Mouse (Mus musculus) frontal cortex, adult (tissue): ENCODE measurements around the gene Mnd1.

Experiments used
- ATAC-seq: cut with Nextera tagmentation; 2 replicates; pipeline ENCODE4 v1.9.2; 2017; ENCODE audit warnings: mild to moderate bottlenecking, moderate library complexity, mixed read lengths; ENCODE audit not compliant: low TSS enrichment

Mnd1 gene

DNA sequence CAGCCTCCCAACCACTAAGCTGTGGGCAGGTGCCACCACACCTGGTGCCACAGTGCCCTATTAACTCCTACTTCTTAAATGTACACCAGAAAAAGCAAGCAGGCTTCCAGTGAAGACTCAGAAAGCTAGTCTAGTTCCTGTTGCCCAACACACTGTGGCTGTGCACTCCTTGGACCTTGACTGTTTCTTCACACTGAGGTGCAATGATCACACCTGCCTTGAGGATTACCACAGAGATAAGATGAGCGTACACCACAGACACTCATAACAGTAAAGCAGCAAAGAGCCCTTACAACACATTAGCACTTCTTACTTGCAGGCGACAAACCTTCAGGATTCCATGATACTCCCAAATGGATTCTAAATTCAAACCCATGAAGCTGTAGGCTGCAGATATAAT, 62.7 kb downstream of the Mnd1 start:
- ATAC-seq: no peak

DNA sequence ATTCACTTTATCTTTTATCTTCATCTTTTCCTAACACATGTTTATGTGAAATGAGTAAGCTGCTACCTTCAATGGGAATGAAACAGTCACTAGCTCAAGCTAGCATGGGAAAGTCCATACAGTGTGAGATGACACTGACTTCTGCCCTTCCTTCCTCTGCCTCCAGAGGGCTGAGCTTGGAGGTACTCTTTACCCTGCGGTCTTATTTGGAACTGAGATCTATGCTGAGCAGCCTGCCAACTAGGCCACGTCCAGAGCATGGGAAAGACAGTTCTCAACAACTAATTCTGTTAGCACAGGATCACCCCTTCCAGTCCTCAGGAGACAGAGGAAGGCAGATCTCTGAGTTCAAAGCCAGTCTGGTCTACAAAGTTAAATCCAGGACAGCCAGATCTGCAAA, 64.6 kb downstream of the Mnd1 start:
- ATAC-seq: no peak

DNA sequence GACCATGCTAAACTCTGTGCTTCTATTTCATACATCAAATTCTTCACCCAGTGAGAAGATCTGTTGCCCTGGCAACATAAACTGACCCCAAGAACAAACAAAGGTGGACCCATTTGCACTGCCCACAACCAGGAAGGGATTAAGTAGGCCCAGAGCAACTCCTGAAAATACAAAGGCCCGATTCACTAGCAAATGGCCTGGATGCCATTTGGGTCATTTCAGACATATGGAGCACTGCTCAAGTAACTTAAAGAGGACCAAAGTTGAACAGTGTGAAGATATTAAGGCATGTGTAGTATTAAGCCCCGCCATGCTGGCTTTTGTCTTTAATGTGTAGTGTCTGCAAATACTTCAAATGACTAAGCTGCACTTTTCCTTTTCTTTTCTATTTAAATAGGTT, 68.7 kb downstream of the Mnd1 start:
- ATAC-seq: no peak

DNA sequence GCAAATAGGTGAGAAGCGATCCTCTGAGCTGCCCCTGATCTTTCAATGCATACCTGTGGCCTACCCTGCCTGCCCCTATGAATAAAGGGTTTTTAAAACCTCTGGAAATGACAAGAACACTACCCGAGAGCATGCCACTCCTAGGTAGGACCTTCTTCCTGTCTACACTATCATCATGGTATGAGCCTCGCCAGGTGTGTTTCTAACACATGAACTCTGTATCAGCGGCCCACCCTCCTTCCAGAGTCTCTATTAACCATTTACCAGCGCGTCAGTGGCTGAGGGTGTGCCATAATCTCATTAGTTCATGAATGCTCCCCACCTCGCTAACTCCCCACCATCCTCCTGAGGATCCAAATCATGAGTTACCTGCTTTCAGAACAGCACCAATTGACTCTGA, 69.2 kb downstream of the Mnd1 start:
- no peak for ATAC-seq

DNA sequence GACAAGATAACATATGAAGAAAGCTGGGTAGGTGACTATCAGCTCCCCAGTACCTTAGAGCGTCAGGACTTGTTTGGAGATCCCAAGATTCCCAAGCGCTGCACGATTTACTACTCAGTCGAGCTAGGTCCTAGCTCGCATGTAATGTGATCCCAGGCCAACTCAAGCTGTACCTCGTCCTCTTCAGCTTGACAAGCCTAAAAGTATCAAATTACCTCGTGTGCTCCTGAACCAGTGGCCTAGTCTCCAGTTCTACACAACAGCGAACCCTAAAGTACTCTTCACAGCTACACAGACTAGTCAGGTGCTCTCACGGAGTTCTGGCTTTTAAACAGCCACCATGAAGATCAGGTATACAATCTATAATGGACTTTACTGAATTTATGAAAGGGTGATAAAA, 70.2 kb downstream of the Mnd1 start:
- ATAC-seq: no peak

DNA sequence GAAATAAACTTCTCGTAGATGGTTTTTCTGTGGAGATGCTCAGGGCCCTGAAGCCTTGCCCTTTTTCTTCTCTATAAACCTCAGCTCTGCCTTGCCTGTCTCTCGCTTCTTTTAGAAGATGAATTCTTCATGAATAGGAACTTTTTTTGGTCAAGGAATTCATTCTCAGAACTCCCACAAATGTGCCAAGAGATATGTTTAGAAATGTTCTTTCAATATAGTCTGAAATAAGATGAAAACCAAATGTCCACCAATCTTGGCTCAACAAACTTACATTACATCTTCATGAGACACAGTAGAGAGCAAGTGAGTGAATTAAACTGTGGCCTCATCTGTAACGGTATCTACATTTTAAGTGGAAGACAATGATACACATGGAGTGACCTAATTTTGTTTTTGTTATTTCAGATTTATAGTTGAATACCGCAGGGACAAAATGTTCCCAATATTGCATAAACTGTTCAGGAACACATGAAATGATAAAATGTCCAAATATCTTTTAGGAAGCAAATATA, 74.3 kb downstream of the Mnd1 start:
- peak; percentile 93 for ATAC-seq

DNA sequence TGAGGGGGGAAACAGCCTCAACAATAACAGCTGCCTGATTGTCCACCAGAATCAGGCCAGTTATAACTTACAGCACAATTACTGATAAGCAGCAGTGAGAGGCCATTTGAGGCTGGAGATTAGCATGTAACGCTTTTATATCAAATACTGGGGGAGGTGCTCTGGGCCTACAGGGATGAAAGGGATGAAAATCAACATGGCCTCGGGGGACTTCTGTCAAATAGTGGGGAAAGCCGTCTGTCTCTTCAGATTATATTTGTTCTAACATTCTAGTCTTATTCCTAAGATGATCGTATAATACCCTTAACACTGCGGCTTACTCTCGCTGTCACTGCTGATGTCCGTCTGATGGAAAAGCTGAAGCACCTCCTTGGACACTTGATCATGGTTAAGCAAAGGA, 75.5 kb downstream of the Mnd1 start:
- ATAC-seq: no peak

DNA sequence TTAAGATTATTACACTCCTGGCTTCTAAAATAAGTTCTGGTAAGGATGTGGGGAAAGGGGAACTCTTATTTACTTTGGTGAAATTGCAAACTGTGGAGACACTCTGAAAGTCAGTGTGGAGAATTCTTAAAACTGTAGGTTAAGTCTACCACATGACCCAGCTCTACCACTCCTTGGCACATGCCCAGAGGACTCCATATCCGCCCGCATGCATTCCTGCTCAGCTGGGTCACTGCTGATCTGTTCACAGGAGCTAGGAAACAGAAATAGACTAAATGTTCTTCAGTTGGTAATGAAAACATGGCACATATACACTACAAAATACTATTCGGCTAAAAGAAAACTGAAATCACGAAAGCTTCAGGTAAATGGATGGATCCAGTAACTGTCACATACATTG, 78.1 kb downstream of the Mnd1 start:
- ATAC-seq: no peak

DNA sequence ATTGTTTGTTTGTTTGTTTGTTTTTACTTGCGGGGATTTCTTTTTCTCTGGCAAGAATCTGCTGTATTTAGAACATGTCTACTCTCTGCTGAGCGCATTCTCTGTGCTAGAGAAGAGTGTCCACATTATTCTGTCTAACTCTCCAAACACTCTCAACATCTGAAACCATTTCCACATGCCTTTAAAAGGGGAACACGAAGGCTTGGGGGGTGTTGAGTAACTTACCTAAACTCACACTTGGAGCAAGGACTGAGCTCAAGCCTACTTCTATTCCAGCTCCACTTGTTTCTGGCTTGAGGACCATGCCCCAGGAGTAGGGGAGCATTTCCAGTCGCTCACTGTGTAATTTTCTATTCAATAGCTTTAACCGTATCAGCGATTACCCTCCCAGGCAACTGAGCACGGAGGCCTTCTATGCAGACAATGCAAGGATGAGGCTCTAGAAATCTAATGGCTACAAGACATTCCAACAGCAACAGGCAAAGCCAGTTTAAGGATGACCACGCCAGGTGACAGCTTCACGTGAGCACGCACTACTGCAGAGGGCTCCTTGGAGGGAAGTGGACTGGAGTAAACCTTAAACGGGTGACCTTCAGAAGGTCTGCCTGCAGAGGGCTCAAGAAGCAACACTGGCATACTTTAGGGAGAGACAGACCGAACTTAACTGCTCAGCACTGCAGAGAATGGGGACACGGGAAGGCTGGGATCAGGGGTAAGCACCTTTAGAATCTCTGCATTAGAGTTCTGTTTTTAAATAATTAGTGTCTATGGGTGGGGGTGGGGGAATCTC, 78.8 kb downstream of the Mnd1 start:
- no peak for ATAC-seq

DNA sequence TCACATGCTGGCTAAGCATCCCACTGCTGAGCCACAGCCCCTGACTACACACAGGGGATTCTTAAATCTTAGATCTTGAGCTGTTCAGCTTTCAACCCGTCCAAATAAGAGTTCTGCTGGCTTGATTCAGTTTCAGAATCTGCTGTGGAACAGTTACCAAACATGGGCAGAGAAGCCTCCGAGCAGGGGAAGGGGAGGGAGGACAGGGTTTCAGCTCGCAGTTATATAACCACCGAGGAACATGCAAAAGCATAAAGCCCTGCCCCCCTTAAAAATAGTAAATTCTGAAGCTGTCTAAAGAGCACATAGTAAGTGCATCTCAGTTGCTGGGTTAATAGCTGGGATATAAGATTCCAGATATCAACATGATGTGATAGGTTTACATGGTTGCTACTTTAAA, 80.1 kb downstream of the Mnd1 start:
- no peak; the same call in 1 of the 2 replicates for ATAC-seq

DNA sequence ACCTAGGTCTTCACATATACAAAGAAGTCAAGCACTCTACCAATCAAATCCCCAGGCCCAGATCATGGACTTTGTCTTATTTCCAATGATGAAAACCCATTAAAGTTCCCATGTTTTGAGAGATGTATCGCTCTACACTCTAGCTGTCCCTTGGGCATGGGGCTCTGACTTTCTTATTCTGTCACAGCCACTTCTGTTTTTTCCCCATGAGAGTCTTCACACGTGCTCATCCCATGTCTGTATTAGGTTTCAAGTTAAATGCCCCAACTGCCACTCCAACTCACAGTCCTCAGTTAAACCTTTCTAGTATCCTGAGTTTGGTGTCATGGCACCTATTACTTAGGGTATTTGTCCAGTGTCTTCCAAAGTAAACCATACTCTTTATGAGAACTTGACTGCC, 80.8 kb downstream of the Mnd1 start:
- no peak for ATAC-seq

DNA sequence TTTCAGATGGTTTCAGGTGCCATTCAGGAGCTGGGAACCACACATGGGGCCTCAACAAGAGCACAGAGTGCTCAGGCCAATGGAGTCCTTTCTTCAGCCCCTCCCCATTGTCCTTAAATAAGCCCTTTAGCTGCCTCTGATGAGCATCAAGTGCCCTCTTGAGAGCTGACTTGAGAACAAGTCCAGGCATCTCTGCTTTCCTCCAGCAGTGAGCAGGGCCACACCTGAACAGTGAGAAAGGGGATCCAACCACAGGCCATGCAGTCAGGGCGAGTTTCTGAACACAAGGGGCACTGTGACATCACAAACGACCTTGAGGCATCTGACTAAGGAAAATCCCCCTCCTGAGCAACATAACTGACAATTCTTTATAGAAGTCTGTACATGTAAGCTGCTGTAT, 83.9 kb downstream of the Mnd1 start:
- no peak for ATAC-seq

DNA sequence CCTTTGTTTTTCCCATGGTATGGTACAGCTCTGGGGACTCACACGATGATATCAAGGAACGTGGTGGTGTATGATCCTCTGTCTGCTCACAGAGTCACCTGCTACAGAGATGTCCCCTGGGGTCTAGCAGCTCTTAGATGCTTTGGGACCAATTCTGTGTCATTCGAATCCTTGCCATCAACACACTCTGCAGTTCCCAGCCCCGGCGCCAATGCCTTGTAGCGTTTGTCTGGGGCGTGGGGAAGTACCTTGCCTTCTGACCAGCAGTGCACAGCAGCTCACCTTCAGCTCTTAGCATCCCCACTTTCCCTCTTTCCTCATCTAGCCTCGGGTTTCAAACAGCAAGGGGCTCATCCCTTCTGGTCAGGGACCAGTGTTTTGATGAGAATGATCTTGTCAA, 84.8 kb downstream of the Mnd1 start:
- ATAC-seq: no peak

DNA sequence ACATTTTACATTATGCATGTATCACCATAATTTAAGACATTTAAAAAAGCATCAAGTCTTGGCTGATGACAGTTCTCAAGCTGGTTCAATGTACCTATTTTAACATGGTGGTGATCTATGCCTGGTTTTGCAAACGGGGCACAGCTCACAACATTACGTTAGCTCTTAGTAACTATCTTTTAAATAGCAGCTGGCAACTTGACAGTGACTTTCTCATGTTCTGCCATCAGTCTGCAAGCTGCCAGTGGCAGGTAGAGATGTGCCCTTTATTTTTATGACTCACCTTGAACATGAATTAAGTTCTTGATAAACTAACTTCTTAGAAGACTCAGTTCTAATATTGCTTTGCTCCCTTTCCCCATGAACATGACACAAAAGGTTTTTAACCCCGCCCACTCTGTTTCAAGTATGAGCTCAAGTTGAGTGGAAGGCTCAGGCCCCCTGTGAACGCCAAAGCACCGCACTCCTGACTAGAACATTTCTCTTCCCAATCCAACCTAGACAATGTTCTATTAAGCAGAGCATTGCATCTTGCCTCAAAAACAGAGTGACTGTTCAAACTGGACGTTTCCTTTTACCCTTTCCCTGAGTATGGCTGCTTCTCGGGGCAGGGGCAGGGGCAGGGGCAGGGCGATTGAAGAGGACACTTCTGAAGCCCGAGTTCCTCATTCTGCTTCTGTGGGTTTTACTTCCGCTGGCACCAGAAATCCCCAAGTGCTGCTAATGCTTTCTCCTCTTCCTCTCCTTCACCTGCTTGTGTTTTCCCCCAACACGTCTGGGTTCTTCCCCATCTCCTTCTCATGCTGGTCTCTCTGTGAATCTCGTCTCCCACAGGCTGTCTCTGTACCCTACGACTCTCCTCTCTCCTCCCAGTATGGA, 86.5 kb downstream of the Mnd1 start:
- no peak for ATAC-seq

DNA sequence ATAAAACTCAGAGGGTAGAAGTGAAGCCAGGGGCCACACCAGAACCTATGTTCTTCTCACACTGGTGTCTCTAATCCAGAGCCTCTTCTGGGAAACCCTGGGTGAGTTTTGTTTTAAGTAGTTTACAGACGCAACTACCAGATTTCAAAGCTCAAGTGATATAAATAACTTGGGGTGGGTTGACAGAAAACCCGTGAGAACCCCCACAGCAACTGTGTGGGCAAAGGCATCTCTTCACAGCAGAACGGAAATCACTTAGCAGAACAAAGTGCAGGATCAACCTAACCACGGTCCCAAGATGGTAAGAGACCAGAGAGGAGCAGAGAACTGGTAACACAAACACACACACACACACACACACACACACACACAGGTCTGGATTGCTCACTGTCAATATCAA, 89.8 kb downstream of the Mnd1 start:
- no peak for ATAC-seq

DNA sequence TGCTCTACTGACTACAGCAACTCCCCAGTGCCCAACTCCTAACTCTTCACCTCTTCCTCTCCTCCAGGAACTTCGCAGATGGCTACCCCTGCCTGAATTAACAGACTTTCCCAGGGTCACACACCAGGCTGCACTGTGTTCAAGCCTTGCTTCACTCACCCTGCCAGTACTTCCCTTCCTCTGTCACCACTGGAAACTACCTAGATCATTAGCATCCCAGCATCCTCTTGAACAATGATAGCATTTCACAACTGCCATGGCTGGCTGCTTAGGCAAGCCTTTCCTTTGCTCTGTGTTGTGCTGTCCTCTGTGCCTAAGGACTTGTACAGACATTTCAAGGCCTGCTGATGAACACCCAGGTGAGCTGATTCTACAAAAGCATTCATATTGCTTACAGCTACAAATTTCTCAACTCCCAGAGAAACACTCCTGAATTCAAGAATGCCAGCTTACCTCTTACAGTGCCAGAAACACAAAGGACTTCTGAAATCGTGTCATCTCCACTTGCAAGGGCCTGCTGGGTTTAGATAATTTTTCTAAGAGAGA, 92.1 kb downstream of the Mnd1 start:
- no peak for ATAC-seq

DNA sequence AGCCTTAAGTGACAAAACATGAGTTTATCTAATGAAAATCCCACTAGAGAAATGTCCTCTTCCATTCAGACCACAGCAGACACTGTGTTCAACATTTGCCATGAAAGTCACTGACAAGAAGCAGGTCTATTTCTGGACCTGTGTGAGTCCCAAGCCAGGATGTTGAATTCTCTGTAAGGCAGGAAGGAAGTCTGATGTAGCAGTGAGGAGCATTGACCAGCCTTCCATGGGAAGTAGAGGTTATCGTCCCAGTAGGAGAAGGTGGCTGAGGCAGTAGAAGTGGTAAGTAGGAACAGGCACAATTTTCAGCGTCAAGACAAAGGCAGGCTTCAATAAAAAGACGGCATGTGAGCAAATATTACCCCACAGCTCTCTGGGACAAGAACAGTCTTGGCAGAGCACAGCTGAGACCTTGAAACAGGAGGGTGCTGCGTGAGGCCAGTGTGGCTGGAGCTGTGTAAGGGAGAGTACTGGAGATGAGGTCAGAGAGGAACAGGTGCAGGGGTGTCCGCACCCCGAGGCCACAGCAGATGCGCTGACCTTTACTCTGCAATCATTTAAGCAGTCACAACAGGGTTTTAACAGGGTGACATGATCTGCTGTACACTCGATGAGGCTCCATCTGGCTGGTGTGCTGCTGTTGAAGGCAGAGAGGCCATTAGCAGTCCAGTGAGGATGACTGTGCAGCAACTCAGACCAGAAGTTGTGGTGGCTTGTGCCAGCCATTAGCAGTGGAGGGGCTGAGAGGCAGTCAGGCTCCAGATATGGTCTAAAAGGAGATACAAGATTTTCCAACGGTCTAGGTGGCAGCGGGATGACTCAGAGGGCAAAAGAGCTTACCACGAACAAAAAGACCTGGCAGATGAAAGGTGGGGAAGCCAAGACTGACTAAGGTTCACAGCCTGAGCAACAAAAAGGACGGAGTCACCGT, 93.8 kb downstream of the Mnd1 start:
- no peak for ATAC-seq

DNA sequence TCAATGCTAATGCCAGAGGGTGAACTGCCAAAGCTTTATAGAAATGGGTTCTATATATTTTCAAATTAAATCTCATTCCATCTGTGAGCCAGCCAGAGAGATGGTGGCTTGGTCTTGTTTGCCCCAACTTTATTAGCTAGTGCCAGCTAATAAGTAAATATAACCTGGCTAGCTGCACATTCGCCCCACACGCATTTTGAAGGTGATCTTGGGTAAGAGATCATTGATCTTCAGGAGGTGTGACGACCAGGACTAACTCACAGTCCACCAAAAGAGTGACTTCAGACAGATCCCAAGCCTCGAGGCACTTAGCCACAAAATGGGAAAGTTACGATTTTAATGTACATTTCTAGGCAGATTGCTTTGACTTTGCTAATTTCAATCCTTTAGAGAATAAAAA, 94.6 kb downstream of the Mnd1 start:
- ATAC-seq: no peak

DNA sequence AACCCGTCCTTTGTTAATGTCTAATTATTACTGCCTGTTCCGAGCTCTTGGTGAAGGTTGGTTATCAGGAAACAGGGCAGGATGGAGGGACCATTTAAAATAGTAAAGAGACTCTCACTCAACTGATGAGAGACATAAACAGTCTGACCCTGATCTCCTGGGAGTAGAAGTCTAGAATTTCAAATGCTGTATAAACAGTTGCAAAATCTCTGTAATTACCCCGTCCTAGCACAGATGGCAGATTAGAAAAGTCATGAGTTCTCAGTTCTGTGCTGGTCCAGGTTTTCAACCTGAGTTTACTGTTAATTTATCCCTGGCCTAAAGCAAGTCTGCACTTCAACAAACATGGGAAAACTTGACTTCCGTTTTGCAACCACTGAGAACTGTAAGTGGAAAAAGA, 95.5 kb downstream of the Mnd1 start:
- no peak for ATAC-seq

DNA sequence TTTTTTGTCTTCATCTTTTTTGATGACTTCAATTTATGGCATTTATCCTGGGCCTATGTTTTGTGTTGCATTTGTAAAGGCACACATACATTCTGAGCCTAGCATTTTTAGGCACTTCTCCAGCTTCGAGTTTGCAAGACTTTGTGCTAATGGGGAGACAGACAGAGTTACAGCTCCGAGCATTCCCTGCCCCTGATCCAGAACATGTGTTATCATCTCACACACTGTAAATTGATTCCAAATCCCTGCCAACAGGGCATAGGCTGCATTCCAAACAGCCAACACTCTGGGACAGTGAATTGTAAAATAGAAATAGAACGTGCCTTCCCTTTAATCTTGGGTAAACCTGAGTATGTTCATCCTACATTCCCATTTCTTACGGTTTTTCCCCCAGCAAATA, 95.9 kb downstream of the Mnd1 start:
- ATAC-seq: no peak

DNA sequence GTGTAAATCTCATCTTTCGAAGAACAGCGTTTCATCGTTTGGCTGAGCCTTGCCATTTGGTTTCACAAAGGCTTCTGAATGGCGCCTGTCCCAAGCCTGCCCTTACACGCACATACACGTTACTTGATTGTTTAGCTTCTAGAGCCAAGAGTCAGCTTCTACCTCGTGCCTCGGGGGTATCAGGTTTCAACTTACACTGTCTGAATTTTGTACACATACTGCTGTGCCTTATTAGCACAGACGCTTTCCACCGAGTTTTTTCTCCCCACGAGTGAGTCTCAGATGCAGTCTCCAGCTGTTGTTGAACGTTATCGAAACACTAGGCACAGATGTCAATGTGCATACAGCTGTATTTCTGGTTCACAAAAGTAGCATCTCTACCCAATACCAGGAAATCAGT, 96.3 kb downstream of the Mnd1 start:
- no peak for ATAC-seq

DNA sequence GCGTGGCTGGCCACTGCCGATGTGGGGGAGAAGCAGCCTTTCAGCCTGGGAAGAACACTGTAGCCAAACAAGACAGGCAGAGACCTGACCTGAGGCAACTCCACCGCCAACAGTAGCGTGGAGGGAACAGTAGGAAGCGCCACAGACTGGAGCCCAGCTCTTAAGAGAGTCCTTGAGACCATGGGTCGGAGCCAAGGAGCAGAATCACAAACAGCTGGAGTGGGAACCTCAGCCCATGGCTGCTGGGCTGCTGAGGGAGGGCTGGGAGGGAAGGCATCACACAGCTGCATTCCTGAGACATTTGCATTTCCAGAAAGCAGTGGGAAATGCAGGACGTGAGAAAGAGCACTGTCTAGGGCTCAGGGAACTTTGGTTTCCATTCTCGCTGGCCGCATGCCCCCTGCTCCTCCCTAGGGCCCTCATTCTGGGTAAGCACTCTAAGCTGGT, 106.8 kb downstream of the Mnd1 start:
- no peak for ATAC-seq
